Mouse (Mus musculus): Measurements from ENCODE around the gene Rassf7. TPM values are rescaled to one million over a fixed set of nuclear protein-coding genes. Genes with fewer than 3 reads are reported as not detected.

The Rassf7 gene
- total and polyA plus RNA-seq, 3 experiments, result 0.25 to 3.3 (median 0.42) TPM

- DNase-seq, result no peak
- H3K4me1 ChIP-seq (ENCODE audit: control insufficient read depth, insufficient read depth, low read length), result no peaks in the 10 kb centered on the region
- no peaks in the 10 kb centered on the region for H3K27me3 ChIP-seq (ENCODE audit: control insufficient read depth, insufficient read depth, low read length)
- no peak for TF ChIP-seq CTCF (IDR thresholded peaks at IDR 0.05)
- no peak for TF ChIP-seq EP300 (IDR thresholded peaks at IDR 0.05; ENCODE audit: insufficient read depth, low read depth, low read length)
- TF ChIP-seq POLR2A (IDR thresholded peaks at IDR 0.05; ENCODE audit: insufficient read depth, low read depth, low read length), result no peak
- no peak overlapping the region for H3K4me3 ChIP-seq
- no peaks in the 10 kb centered on the region for H3K79me2 ChIP-seq (replicated peaks; ENCODE audit: control insufficient read depth, insufficient read depth, low read length)
- WGBS, result 81% methylated on average over 10 of the region's 10 CpGs
- H3K9ac ChIP-seq (ENCODE audit: low read depth, low read length), result no peak overlapping the region
- no peaks in the 10 kb centered on the region; the same call in 1 of the 2 replicates for H3K36me3 ChIP-seq (ENCODE audit: control insufficient read depth, insufficient read depth, low read length)
- no peak overlapping the region for H3K27ac ChIP-seq
- intact Hi-C loops (cut with DNase I), result no loop called here
Observed at GRCm38 (mm10) chr7:141256159-141256558, 40.5 kb downstream of the Rassf7 start.

GRCm38 (mm10) chr7:141261480-141261879, 45.8 kb downstream of the Rassf7 start:
- Histone ChIP-seq H3K79me2 (replicated peaks; ENCODE audit: control insufficient read depth, insufficient read depth, low read length) (no peaks in the 10 kb centered on the region), H3K36me3 (ENCODE audit: control insufficient read depth, insufficient read depth, low read length) (no peaks in the 10 kb centered on the region), H3K4me3 (no peak overlapping the region), H3K9ac (ENCODE audit: low read depth, low read length) (no peak overlapping the region), H3K4me1 (ENCODE audit: control insufficient read depth, insufficient read depth, low read length) (peaks cover 3% of the 10 kb centered on the region), H3K27me3 (ENCODE audit: control insufficient read depth, insufficient read depth, low read length) (no peaks in the 10 kb centered on the region), H3K27ac (no peak overlapping the region)
- 69% methylated on average over 3 of the region's 3 CpGs for WGBS
- no peak for DNase-seq
- intact Hi-C loops (cut with DNase I), result no loop called here
- TF ChIP-seq CTCF (IDR thresholded peaks at IDR 0.05), result no peak
- TF ChIP-seq POLR2A (IDR thresholded peaks at IDR 0.05; ENCODE audit: insufficient read depth, low read depth, low read length), result no peak
- no peak for TF ChIP-seq EP300 (IDR thresholded peaks at IDR 0.05; ENCODE audit: insufficient read depth, low read depth, low read length)

GRCm38 (mm10) chr7:141263640-141264039, 48.0 kb downstream of the Rassf7 start:
- H3K79me2 ChIP-seq (replicated peaks; ENCODE audit: control insufficient read depth, insufficient read depth, low read length), result no peaks in the 10 kb centered on the region
- no peak for DNase-seq
- TF ChIP-seq EP300 (IDR thresholded peaks at IDR 0.05; ENCODE audit: insufficient read depth, low read depth, low read length) (no peak), CTCF (IDR thresholded peaks at IDR 0.05) (no peak), POLR2A (IDR thresholded peaks at IDR 0.05; ENCODE audit: insufficient read depth, low read depth, low read length) (no peak)
- H3K4me1 ChIP-seq (ENCODE audit: control insufficient read depth, insufficient read depth, low read length), result peaks cover 5% of the 10 kb centered on the region
- H3K27me3 ChIP-seq (ENCODE audit: control insufficient read depth, insufficient read depth, low read length), result no peaks in the 10 kb centered on the region
- H3K9ac ChIP-seq (ENCODE audit: low read depth, low read length), result no peak overlapping the region
- WGBS, result 83% methylated on average over 13 of the region's 13 CpGs
- no peak overlapping the region for H3K4me3 ChIP-seq
- intact Hi-C loops (cut with DNase I), result no loop called here
- H3K36me3 ChIP-seq (ENCODE audit: control insufficient read depth, insufficient read depth, low read length), result no peaks in the 10 kb centered on the region
- H3K27ac ChIP-seq, result no peak overlapping the region

- H3K4me1 ChIP-seq (ENCODE audit: control insufficient read depth, insufficient read depth, low read length), result peaks cover 5% of the 10 kb centered on the region
- 79% methylated on average over 11 of the region's 11 CpGs for WGBS
- intact Hi-C loops (cut with DNase I), result no loop called here
Observed at GRCm38 (mm10) chr7:141264041-141264700, 48.5 kb downstream of the Rassf7 start.

GRCm38 (mm10) chr7:141264761-141265410, 49.2 kb downstream of the Rassf7 start:
- 22% methylated on average over 12 of the region's 12 CpGs for WGBS
- no peaks in the 10 kb centered on the region for H3K27me3 ChIP-seq (ENCODE audit: control insufficient read depth, insufficient read depth, low read length)
- no peaks in the 10 kb centered on the region for H3K79me2 ChIP-seq (replicated peaks; ENCODE audit: control insufficient read depth, insufficient read depth, low read length)
- peaks cover 5% of the 10 kb centered on the region for H3K4me1 ChIP-seq (ENCODE audit: control insufficient read depth, insufficient read depth, low read length)
- DNase-seq, result peak; percentile 46 to 57
- no peaks in the 10 kb centered on the region for H3K36me3 ChIP-seq (ENCODE audit: control insufficient read depth, insufficient read depth, low read length)
- intact Hi-C loops (cut with DNase I), result loop anchor here (1.0 to 5.0 kb wide), 2 partner anchors 62 to 98 kb away; partner anchors contain the start of genes Deaf1 and Tmem80
- H3K9ac ChIP-seq (ENCODE audit: low read depth, low read length), result no peak overlapping the region; the same call in 1 of the 2 replicates
- TF ChIP-seq EP300 (IDR thresholded peaks at IDR 0.05; ENCODE audit: insufficient read depth, low read depth, low read length) (no peak), CTCF (IDR thresholded peaks at IDR 0.05) (peak; percentile 66)
- H3K4me3 ChIP-seq, result peak overlapping the region; percentile 88; the same call in 1 of the 2 replicates
- no peak overlapping the region for H3K27ac ChIP-seq

More at GRCm38 (mm10) chr7:141264041-141264700, 48.5 kb downstream of the Rassf7 start:
- no peaks in the 10 kb centered on the region for H3K79me2 ChIP-seq (replicated peaks; ENCODE audit: control insufficient read depth, insufficient read depth, low read length)
- H3K27me3 ChIP-seq (ENCODE audit: control insufficient read depth, insufficient read depth, low read length), result no peaks in the 10 kb centered on the region
- no peak overlapping the region for H3K27ac ChIP-seq
- no peaks in the 10 kb centered on the region for H3K36me3 ChIP-seq (ENCODE audit: control insufficient read depth, insufficient read depth, low read length)
- TF ChIP-seq EP300 (IDR thresholded peaks at IDR 0.05; ENCODE audit: insufficient read depth, low read depth, low read length) (no peak), POLR2A (IDR thresholded peaks at IDR 0.05; ENCODE audit: insufficient read depth, low read depth, low read length) (no peak), CTCF (IDR thresholded peaks at IDR 0.05) (no peak)
- no peak overlapping the region for H3K9ac ChIP-seq (ENCODE audit: low read depth, low read length)
- DNase-seq, result no peak
- no peak overlapping the region for H3K4me3 ChIP-seq

- intact Hi-C loops (cut with DNase I), result loop anchor here (1.0 to 5.0 kb wide), 2 partner anchors 62 to 98 kb away; partner anchors contain the start of genes Deaf1 and Tmem80
- peak overlapping the region; percentile 36 for H3K9ac ChIP-seq (ENCODE audit: low read depth, low read length)
- TF ChIP-seq EP300 (IDR thresholded peaks at IDR 0.05; ENCODE audit: insufficient read depth, low read depth, low read length), result no peak
- no peak for TF ChIP-seq POLR2A (IDR thresholded peaks at IDR 0.05; ENCODE audit: insufficient read depth, low read depth, low read length)
- TF ChIP-seq CTCF (IDR thresholded peaks at IDR 0.05), result no peak
- whole genome bisulfite sequencing, result 40% methylated on average over 11 of the region's 11 CpGs
- H3K4me1 ChIP-seq (ENCODE audit: control insufficient read depth, insufficient read depth, low read length), result peaks cover 5% of the 10 kb centered on the region
- H3K4me3 ChIP-seq, result peak overlapping the region; percentile 88
- H3K79me2 ChIP-seq (replicated peaks; ENCODE audit: control insufficient read depth, insufficient read depth, low read length), result no peaks in the 10 kb centered on the region
- DNase-seq, result no peak
- H3K36me3 ChIP-seq (ENCODE audit: control insufficient read depth, insufficient read depth, low read length), result no peaks in the 10 kb centered on the region
- H3K27ac ChIP-seq, result no peak overlapping the region
- H3K27me3 ChIP-seq (ENCODE audit: control insufficient read depth, insufficient read depth, low read length), result no peaks in the 10 kb centered on the region
Observed at GRCm38 (mm10) chr7:141265411-141265738, 49.7 kb downstream of the Rassf7 start.

Measured in heart, adult 2 months (tissue).